Mouse (Mus musculus): ENCODE measurements around the gene Shc3.

Gene Shc3

DNA sequence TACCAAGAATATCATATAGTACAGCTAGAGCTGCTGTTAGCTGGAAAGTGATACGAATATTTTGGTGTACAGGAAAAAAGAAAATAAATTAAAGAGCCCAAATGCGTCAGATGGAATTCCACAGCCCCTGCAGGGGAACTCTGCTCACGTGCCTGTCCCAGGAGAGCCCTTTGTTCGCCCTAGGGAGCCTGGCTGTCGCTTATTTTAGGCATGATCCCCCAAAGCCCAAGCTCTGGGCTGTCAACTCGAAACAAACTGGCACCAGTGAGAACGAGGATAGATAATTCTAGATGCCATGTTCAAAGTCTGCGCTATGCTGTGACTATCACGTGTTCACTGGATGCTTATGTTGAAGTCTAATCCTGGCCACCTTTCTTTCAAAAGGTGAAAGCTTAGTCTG is 892 bp upstream of the Shc3 start:
- in situ Hi-C loops (cut with MboI; ENCODE audit: low sequenced_read_pairs): no loop called here

DNA sequence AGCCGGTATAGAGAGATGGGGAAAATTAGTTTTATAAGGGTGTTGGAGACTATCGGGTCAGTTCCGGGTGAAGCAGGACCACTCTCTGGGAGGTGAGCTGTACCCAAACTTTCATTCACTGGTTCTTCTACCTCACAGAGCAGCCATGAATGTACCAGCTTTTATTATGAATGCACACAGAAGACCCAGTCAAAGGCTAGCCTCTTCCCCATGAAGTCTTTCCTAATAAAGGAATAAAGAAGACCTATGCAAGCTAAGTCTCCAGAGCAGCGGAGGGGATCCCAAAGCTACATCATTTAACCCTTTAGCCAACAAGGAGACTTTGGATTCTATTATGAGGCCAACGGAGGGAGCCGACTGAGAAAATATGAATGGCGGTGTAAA is 458 bp upstream of the Shc3 start:
- in situ Hi-C loops (cut with MboI; ENCODE audit: low sequenced_read_pairs): no loop called here

DNA sequence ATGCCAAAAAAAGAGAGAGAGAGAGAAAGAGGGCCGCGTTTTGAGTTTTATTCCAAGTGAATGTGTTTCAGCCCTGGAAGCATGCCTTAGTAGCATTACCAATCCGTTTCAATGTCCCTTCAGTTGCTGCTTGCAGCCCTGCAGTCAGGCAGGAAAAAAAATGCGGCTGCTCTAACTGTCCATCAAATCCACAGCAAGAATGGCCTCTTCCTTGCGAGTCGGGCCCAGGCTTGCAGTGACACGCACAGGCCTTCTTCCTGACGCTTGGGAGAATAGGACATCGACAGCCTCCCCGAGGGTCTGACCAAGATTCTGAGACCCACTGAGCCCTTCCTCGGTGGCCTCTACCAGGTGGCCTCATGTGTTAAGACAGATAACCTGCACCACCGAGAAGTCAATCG is 718 bp downstream of the Shc3 start:
- in situ Hi-C loops (cut with MboI; ENCODE audit: low sequenced_read_pairs): no loop called here

DNA sequence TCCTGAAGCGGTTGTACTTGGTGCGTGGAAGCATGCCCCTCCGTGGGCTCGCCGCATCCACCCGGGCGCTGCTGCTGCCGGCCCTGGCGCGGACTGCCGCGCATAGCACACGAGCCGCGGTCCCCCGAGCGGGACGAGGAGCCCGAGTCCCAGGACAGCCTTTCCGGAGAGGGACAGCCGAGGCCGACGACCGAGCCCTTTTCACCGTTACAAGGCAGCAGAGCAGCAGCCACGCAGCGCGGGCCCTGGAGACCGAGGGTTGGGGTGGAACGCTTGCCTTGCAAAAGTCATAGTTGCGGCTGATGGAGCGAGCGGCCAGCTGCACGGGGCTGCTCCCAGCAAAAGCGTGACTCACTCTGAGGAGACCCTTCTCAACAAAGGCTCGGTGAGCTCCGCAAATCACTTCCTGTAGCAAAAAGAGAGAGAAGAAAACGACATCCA is 1.8 kb downstream of the Shc3 start:
- in situ Hi-C loops (cut with MboI; ENCODE audit: low sequenced_read_pairs): no loop called here

DNA sequence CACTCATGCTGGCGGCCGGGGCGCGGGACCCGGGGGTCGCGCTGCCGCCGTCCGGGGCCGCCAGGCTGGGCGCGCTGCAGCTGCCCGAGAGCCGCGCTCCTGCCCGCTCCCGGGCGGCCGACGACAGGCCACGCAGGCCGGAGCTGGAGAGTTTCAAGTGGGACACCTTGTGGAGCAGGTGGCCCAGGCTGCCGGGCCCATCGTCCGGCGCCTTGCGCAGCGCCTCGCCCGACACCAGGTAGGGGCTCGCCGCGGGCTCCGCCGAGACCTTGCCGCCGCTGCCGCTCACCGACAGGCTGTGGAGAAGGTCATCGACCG is 2.2 kb downstream of the Shc3 start:
- in situ Hi-C loops (cut with MboI; ENCODE audit: low sequenced_read_pairs): no loop called here

DNA sequence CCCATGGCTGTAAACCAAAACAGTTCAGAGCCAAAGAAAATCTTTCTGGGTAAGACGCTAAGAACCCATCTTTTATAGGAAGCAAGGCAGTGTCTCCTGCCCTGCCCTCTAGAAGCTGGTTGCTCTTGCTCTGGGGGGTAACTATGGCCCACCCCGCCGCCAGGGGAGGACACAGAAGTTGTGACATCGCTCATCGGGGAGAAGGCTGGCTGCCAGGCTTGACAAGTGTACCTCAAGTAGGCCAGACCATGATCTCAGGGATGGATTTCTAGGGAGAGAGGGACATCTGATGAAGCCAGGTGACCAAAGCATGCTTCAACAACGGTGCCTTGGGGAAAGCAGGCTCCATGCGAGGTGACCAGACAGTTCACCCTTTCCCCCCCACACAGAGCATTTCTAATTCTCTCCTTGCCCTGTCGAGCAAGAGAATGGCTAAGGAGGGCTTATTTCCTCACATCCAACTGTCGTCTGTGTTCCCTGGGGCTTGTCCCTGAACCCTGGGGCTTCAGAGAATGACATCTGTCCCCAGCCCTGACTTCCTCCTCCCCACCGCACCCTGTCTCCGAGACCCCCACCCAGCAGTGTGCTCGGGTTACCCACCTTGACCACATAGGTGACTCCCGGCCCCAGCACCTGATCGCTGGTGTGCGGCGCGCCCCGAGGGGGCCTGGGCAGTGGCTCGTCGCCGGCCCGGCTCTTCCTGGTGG is 2.7 kb downstream of the Shc3 start:
- in situ Hi-C loops (cut with MboI; ENCODE audit: low sequenced_read_pairs): no loop called here

DNA sequence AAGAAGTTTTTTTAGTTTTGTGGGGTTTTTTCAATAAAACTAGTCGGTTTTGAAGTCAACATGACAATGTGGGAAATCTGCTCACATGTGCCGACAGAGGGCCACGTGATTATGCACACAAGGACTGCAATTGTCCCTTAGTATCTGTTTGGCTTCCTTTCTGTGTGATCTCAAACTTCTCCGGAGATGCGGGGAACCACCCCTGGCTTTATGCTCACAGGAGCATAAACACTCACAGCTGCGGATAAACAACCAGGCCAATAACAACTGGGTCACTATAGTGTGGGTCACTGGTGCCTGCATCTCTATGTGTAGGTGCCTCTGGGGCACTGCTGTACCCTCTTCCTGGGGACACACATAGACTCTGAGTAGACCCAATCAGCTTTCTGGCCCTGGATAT is 4.5 kb downstream of the Shc3 start:
- in situ Hi-C loops (cut with MboI; ENCODE audit: low sequenced_read_pairs): no loop called here

DNA sequence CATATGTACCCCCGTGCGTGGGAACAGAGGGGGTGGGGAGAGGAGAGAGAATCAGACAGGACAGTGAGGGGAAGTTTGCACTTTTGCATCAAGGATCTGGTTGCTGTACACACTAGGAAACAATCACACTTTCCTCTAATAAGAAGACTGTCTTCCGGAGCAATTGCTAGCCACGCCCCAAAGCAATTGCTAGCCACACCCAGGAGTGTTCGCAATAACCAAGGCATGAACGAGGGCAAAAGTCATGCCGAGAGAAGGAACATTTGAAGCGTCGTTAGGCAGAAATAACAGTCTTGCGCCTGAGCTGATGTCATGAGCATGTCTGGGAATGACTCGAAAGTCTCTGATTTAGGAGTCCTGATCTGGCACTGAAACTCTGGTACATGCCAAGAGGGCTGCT is 15.9 kb downstream of the Shc3 start:
- in situ Hi-C loops (cut with MboI; ENCODE audit: low sequenced_read_pairs): no loop called here

DNA sequence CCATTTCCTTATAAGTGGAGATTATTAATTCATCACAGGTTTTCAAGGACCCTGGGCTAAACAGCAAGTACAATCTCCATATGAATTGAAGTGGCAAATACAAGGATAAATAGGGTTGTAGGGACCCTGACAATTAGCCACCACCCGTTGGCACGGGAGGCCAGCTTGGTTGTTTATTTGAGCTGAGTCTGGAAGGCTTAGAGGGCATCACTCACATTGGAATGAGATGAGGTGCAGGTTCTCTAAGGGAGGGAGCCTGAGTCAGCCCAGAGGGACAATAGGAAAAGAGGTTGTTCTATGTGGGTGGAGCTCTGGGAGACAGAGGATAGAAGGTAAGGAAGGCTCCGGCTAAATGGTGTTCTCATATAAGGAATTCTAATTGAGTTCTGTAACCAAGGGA is 17.0 kb downstream of the Shc3 start:
- in situ Hi-C loops (cut with MboI; ENCODE audit: low sequenced_read_pairs): no loop called here

DNA sequence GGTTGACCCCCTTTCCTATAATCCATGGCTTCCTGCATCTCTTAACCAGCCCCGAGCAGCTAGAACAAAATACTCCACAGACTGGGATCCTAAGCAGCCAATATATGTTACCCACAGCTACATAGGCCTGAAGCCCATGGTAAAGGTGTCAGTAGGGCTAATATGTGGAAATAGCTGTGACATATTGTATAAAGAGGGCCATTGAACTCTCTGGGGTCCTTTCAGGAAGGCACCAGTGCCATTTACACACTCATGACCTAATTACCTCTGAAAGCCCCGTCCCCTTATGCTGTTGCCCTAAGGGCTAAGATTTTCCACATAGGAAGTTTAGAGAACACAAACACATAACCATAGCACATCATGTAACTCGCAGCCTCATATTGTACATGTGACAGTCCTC is 17.4 kb downstream of the Shc3 start:
- in situ Hi-C loops (cut with MboI; ENCODE audit: low sequenced_read_pairs): no loop called here

DNA sequence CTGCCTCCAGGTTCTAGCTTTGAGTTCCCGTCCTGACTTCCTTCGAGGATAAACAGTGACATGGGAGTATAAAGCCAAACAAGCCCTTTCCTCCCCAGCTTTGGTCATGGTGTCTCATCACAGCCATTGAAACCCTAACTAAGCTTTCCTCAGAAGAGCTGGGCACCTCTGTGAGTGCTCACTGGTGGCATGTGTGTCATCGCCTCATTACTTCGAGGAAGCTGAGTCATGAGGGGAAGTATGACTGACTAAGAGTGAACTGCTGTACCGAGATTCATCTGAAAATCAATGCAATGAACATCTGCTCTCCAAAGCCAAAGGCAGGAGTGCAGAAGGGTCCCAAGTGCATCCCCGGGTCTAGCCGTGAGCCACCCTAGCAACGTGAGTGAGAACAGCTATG is 29.4 kb downstream of the Shc3 start:
- in situ Hi-C loops (cut with MboI; ENCODE audit: low sequenced_read_pairs): no loop called here

DNA sequence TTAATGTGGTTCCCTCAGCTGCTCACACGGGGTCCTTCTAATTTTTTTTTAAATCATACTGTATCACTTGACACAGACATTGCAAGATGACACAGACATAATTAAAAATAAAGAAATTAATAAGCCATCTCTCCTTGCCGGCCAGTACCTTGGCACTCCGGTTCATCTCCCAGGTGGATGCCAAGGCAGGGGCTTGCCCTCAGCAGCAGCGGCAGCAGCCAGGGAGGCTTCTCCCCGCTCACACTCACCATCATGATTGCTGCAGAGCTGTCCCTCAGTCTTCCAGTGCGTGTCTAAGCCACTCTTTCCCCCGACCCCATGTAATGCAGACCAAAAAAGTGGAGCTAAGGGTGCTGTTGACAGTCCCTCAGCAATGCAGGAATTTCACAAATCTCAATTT is 33.9 kb downstream of the Shc3 start:
- in situ Hi-C loops (cut with MboI; ENCODE audit: low sequenced_read_pairs): no loop called here

DNA sequence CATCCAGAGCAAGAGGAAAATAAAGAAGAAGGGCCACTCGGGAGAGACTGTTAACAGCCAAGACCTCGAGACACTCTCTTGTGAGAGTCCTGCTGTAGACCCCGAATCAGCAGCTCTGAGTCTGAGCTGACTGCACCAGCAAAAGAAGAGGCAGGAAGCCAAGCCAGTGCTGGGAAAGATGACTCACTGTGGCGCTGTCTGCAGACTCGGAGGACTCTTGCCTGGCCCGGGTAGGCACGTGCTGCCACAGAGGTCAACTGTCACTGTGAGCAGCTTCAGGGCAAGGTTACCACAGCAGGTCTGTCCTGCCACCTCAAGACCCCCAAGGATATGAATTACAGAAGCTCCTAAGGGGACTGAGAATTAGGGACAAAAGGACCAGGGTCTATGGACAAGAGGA is 42.7 kb downstream of the Shc3 start:
- in situ Hi-C loops (cut with MboI; ENCODE audit: low sequenced_read_pairs): no loop called here

DNA sequence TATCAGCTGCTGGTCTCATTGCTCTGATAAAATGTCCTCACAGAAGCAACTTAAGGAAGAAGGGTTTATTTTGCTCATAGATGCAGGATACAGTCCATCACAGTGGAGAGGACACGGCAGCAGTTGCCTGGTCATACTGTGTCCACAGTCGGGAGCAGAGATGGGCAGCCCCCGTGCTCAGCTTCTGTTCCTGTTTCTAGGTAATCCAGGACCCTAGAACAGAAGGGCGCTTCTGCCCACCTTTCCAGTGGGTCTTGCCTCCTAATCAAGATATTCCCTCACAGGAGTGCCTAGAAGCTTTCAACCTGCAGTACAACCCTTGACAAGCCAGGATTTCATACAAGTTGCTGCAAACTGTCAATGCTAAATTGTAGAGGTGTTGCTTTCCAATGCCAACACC is 44.9 kb downstream of the Shc3 start:
- in situ Hi-C loops (cut with MboI; ENCODE audit: low sequenced_read_pairs): no loop called here

DNA sequence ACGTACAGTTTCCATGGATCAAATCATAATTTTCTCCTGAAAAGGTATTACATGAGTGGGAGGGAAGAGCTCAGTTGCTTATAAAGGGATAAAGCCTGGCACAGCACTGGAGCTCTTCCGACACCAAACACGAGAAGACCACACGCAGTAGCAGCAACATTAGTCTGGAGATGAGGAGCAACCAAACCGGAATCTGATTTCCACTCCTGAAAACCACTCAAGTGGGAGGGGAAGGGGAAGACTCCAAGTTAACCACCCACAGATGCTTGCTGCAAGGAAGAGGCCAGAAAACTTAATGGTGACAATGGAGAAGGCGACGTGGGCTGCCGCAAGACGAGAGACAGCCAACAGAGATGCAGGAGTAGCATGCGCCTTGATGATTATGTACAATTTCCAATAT is 45.9 kb downstream of the Shc3 start:
- in situ Hi-C loops (cut with MboI; ENCODE audit: low sequenced_read_pairs): no loop called here

DNA sequence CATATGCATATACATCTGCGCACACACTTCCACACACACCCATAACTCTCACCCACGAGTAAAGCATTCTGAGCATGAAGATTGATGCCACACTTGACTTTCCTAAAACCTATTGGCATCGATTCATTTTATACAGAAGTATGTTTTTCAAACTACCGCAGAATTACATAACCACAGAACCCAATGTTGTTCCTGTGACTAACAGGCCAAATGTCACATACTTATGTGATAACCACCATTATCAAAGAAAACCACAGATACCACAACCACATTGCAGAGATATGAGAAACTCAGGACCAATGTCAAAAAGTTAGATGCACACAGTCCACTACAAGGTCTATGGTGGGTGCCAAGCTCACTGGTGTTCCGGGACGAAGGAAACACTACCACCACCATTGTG is 50.3 kb downstream of the Shc3 start:
- in situ Hi-C loops (cut with MboI; ENCODE audit: low sequenced_read_pairs): no loop called here

DNA sequence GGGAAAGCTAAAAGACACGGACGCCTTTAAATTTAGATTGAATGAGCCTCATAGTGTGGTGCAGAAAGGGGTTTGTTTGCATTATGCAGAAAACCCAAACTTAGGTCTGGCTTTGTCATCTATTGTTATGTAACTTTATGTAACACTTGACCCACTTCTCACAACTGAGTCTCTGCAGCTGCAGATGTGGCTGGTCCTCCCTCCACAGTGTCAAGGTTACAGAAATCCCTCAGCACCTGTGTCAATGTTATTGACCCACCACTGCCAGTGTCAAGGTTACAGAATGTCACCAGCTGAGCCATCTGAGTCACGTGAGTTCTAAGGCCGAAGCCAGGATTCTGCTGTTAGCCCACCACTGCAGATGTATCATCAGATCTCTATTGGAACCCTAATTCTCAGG is 51.3 kb downstream of the Shc3 start:
- in situ Hi-C loops (cut with MboI; ENCODE audit: low sequenced_read_pairs): no loop called here

DNA sequence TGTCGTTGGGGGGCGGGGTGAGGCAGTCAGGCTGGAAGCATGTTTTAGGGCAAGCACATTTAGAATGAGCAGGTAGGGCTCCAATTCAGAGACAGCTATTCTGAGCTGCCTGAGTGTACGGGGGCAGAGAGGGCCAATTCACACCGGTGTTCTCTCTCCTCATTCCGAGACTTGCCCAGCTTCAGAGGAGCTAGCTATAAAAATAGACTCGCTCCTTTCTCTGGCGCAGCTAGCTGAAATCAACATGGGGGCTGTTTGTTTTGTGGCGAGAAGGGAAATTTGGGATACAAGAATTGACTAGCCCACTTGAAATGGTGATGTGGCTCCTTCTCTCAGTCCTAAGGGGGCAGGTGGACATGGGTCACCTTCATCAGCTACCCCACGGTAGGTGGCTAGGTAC is 60.4 kb downstream of the Shc3 start:
- in situ Hi-C loops (cut with MboI; ENCODE audit: low sequenced_read_pairs): no loop called here

DNA sequence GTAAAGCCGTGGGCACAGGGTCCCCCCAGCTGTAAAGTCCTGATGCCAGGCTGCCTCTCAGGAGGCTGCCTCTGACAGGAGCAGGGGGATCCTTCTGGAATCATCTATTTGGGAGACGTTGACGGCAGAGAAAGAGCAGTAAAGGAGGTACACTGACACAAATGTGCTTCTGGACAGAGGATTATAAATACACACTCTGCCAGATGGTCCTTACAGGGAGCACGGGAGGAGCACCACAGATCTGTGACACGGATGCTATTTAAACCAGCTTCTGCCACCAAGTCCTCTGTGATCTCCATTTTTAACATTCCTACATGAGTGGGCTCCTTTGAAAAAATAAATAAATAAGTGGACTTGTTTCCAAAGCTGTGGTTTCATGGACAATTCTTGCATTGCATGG is 63.5 kb downstream of the Shc3 start:
- in situ Hi-C loops (cut with MboI; ENCODE audit: low sequenced_read_pairs): no loop called here

DNA sequence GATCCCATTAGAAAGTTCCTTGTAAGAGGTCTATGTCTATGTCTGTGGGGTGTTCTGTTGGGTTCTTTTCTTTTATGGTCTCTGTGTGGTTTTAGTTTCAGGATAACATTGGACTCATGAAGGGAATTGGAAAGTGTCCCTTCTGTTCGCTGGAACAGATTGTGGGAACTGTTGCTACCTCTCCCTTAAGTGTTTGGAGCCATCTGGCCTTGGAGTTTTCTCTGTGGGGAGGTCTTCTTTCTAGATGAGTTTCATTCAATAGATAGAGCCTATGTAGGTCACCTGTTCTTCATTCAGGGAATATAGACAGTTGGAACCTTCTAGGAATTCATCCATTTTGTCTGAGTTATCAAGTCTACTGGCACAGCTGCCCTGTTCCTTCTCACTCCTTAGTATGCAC is 69.5 kb downstream of the Shc3 start:
- in situ Hi-C loops (cut with MboI; ENCODE audit: low sequenced_read_pairs): no loop called here

DNA sequence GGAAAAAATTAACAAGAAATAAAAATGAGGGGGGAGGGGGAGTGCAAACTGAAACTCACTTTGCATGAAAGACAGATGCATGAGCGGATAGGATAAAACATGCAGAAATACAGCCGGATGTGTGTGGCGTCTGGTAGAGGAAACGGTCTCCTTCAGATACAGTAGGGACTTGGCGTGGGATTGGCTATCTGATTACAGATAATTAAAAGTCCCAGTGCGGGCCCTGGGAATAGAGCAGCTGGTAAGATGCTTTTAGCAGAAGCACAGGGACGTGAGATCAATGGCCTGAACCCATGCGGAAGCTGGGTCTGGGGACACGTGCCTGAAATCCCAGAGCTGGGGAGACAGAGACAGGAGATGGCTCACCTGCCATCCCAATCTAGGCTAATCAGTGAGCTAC is 75.5 kb downstream of the Shc3 start:
- in situ Hi-C loops (cut with MboI; ENCODE audit: low sequenced_read_pairs): no loop called here

DNA sequence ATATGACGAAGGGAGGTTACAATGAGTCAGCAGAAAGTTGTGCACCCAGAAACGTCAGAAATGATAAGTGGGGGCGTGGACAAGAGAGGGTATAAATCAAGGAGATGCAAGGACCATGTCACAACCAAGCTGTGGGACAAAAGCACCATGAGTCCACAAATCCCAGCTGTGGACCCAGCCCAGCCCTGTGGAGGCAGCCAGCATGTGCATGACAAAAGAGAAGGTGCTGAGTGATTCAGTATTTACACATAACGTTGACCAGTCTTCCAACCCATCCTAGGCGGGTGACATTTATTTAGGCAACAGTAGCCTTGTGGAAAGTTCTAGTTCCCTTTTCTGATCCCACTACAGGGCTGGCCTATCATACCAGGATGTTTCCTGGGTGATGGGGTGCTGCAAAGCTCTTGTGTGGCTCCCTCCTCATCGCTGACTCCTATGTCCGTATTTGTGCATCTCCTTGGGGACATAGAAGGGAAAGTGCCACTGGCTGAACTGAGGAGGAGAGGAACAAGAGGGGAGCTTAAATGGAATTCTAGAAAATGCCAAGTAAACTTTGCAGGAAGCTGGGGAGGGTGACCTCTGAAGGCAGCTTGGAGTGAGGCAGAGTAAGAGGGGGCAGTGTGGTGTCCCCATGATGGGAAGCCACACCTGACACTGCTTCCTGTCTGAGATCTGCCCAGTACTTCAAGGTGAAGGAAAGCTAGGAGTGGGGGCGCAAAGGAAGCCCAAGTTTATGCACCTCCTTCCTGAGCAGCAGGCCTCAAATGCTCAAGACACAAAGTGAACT is 77.4 kb downstream of the Shc3 start:
- in situ Hi-C loops (cut with MboI; ENCODE audit: low sequenced_read_pairs): no loop called here

DNA sequence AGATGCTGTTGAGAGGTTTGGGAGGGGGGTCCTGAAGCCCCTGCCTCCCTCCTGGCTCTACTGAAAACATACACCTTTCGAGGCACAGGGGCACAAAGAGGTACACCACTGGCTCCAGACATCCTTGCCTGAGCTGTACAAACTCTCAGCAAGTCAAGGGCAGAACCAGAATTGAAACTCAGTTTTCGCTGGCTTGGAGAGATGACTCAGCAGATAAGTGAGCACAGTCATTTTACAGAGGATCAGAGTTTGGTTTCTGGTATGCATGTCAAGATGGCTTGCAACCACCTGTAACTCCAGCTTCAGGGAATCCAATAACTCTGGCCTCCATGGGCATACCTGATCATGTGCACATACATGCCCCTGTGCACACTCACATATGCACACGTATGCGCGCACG is 79.0 kb downstream of the Shc3 start:
- in situ Hi-C loops (cut with MboI; ENCODE audit: low sequenced_read_pairs): no loop called here
